Mouse (Mus musculus): ENCODE data around the gene Ctsd. TPM values are rescaled to one million over a fixed set of nuclear protein-coding genes. Genes with fewer than 3 reads are reported as not detected.

Ctsd gene
- polyA plus RNA-seq (2015; fragmentation: Nextera tagmentation; extraction: Ambion mirVana) = 302 and 328 TPM in 2 replicates

DNA sequence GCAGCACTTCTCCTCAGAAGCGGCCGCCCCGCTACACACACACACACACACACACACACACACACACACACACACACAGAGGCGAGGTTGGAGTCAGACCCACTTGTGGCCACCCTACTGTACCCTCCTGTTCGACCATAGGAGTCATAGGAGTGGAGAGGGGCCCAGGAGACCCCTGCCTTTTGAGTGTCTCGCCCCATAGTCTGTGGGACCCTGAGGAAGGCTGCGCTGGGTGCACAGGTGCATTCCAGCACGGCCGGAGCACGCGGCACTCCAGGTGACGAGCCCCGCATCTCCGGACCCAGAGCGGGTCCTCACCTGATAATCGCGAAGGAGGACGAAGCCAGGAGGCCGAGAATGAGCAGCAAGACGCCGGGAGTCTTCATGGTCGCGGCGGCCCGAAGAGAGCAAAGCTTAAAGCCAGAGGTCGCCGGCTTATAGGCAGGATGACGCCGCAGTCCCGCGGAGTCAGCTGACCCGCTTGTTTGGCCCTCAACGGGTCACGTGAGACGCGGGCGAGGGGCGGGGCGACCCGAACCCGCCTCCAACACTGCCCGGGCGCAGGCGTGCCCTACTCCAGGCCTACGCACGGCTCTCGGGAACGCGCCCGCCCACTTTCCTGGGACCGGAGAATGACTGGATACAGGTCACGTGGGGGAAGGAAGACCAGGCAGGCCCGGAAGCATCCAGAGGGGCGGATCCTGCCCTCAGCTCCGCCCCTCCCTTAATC lies at the start of gene Ctsd:
Gene Ctsd (minus strand): TSS at position 620 of the 730 bp plus-strand sequence.
- ATAC-seq (ENCODE audit: low read depth) = peak; percentile 98
- Histone ChIP-seq H3K27ac (ENCODE audit: low read length) (peak within 1 kb of the TSS; percentile 72), H3K9me3 (ENCODE audit: control insufficient read depth, low read length) (no peaks in the 10 kb centered on the region), H3K36me3 (ENCODE audit: control insufficient read depth, insufficient read depth, low read length) (peaks cover 6% of the 10 kb centered on the region), H3K4me2 (ENCODE audit: low read depth, low read length) (peak within 1 kb of the TSS; percentile 93), H3K9ac (ENCODE audit: low read length) (peak within 1 kb of the TSS; percentile 89), H3K27me3 (ENCODE audit: control insufficient read depth, insufficient read depth, low read depth, low read length) (no peaks in the 10 kb centered on the region), H3K4me1 (replicated peaks; ENCODE audit: control insufficient read depth, insufficient read depth, low read length) (peaks cover 16% of the 10 kb centered on the region), H3K4me3 (ENCODE audit: low read length) (peak within 1 kb of the TSS; percentile 81)
- WGBS = under 1% methylated on average over 55 of the region's 55 CpGs

DNA sequence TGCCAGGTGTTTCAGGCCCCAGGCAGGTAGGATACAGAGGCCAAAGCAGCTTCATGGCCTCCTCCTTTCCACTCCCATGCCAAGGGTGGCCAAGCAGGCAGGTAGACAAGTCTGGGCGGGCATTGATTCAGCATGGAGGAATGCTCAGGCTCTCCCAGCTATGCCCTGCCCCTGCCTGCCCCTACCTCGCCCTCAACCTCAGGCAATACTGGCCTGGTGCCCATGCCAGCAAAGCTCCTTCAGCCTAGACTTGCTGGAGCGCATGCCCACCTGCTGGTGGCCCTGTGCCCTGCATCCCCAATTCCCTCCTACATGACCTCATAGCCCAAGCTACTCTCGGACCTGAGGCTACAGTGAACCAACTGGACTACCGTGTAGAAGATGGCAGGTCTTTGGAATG lies 49.5 kb upstream of the Ctsd start:
- Histone ChIP-seq H3K9me3 (ENCODE audit: control insufficient read depth, low read length) (no peaks in the 10 kb centered on the region), H3K4me2 (ENCODE audit: low read depth, low read length) (no peak overlapping the region), H3K4me1 (replicated peaks; ENCODE audit: control insufficient read depth, insufficient read depth, low read length) (peaks cover 32% of the 10 kb centered on the region), H3K36me3 (ENCODE audit: control insufficient read depth, insufficient read depth, low read length) (no peaks in the 10 kb centered on the region), H3K27ac (ENCODE audit: low read length) (0 out of 2 replicates have a peak overlapping the region, but pooled peaks have one; percentile 27), H3K4me3 (ENCODE audit: low read length) (no peak overlapping the region), H3K27me3 (ENCODE audit: control insufficient read depth, insufficient read depth, low read depth, low read length) (no peaks in the 10 kb centered on the region), H3K9ac (ENCODE audit: low read length) (no peak overlapping the region)
- 70% methylated on average over 5 of the region's 5 CpGs for WGBS
- peak; percentile 39 for ATAC-seq (ENCODE audit: low read depth)

GRCm38 (mm10) chr7:142435524-142435923 lies 47.7 kb upstream of the Ctsd start:
- Histone ChIP-seq H3K27me3 (ENCODE audit: control insufficient read depth, insufficient read depth, low read depth, low read length) (no peaks in the 10 kb centered on the region), H3K36me3 (ENCODE audit: control insufficient read depth, insufficient read depth, low read length) (no peaks in the 10 kb centered on the region), H3K4me2 (ENCODE audit: low read depth, low read length) (no peak overlapping the region), H3K9me3 (ENCODE audit: control insufficient read depth, low read length) (no peaks in the 10 kb centered on the region), H3K4me1 (replicated peaks; ENCODE audit: control insufficient read depth, insufficient read depth, low read length) (peaks cover 39% of the 10 kb centered on the region), H3K9ac (ENCODE audit: low read length) (no peak overlapping the region), H3K4me3 (ENCODE audit: low read length) (no peak overlapping the region), H3K27ac (ENCODE audit: low read length) (peak overlapping the region; percentile 6; the same call in 1 of the 2 replicates)
- no peak for ATAC-seq (ENCODE audit: low read depth)
- 18% methylated on average over 4 of the region's 4 CpGs for WGBS

DNA sequence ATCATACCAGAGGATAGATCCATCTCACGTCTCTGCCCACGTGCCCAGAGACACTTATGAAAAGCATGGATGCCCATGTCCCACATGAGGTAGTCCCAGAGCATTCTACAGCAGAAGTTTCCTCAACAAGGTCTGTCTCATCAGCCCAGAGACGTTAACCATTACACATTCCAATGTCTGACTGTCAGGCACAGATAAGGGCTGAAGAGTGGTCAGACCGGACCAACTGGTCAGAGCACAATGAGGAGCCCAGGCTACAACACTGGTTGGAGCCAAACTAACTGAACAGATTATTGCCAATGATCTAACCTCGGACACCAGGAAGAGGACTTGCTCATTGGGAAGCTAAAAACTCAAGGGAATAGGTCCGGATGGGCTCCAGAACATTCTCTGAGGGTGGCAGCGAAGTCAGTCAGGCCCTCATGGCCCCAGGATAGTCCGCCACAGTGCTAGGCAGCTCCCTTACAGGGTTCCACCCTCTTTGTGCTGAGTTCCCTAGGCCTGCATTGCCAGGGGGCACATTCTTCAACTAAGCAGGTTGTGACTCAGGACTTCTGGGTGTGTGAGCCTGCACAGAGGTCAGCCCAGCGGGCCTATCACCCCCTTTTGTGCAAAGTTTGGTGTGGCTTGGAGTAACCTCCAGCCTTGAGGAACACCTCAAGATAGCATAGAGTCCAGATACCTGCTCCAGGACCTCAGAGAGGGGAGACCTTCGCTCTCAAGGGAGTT lies 46.5 kb upstream of the Ctsd start, which contains the start of gene Syt8:
Gene Syt8 (plus strand): TSS at position 714 of the 729 bp plus-strand sequence.
- no peak for ATAC-seq (ENCODE audit: low read depth)
- Histone ChIP-seq H3K4me3 (ENCODE audit: low read length) (no peak within 1 kb of the TSS), H3K27me3 (ENCODE audit: control insufficient read depth, insufficient read depth, low read depth, low read length) (no peaks in the 10 kb centered on the region), H3K36me3 (ENCODE audit: control insufficient read depth, insufficient read depth, low read length) (no peaks in the 10 kb centered on the region), H3K9ac (ENCODE audit: low read length) (peak within 1 kb of the TSS; percentile 59), H3K4me1 (replicated peaks; ENCODE audit: control insufficient read depth, insufficient read depth, low read length) (peaks cover 46% of the 10 kb centered on the region), H3K4me2 (ENCODE audit: low read depth, low read length) (0 out of 2 replicates have a peak within 1 kb of the TSS, but pooled peaks have one; percentile 7), H3K9me3 (ENCODE audit: control insufficient read depth, low read length) (no peaks in the 10 kb centered on the region), H3K27ac (ENCODE audit: low read length) (peak within 1 kb of the TSS; percentile 86)
- 60% methylated on average over 10 of the region's 10 CpGs for WGBS

- 11% methylated on average over 19 of the region's 19 CpGs for WGBS
- no peak for ATAC-seq (ENCODE audit: low read depth)
- H3K27me3 ChIP-seq (ENCODE audit: control insufficient read depth, insufficient read depth, low read depth, low read length) = no peaks in the 10 kb centered on the region
- H3K4me1 ChIP-seq (replicated peaks; ENCODE audit: control insufficient read depth, insufficient read depth, low read length) = peaks cover 52% of the 10 kb centered on the region
- H3K36me3 ChIP-seq (ENCODE audit: control insufficient read depth, insufficient read depth, low read length) = no peaks in the 10 kb centered on the region
- H3K9me3 ChIP-seq (ENCODE audit: control insufficient read depth, low read length) = no peaks in the 10 kb centered on the region
- H3K9ac ChIP-seq (ENCODE audit: low read length) = peak overlapping the region; percentile 59
- no peak overlapping the region for H3K4me3 ChIP-seq (ENCODE audit: low read length)
- H3K4me2 ChIP-seq (ENCODE audit: low read depth, low read length) = 0 out of 2 replicates have a peak overlapping the region, but pooled peaks have one; percentile 7
- H3K27ac ChIP-seq (ENCODE audit: low read length) = peak overlapping the region; percentile 86
Measured at GRCm38 (mm10) chr7:142433623-142434022, 45.8 kb upstream of the Ctsd start.

- H3K4me3 ChIP-seq (ENCODE audit: low read length) = no peak overlapping the region
- H3K27ac ChIP-seq (ENCODE audit: low read length) = peak overlapping the region; percentile 96
Measured at GRCm38 (mm10) chr7:142431106-142431505, 43.3 kb upstream of the Ctsd start.

DNA sequence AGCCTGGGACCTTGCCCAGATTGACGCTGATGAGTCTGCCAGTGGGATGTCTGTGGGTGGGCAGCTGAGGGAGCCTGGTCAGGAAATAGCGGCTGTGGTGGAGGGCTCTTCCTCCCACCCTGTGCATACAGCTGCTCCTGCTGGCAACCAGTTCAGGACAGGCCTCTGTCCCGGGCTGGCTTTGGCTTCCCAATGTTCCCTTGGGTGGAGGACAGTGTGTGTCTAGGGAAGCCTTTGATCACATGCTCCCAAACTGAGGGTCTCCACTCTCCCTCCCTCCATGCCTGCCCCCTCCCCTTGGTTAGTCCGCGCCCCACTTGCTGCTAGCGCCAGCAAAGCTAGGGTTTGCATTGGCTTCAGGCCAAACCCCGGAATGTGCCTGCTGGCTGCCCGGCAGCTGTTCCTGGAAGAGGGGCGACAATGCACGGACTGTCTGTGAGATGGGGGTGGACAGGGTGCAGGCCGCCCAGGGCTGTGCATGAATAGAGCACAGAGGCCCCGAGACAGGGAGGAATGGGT lies 42.4 kb upstream of the Ctsd start:
- H3K27me3 ChIP-seq (ENCODE audit: control insufficient read depth, insufficient read depth, low read depth, low read length) = no peaks in the 10 kb centered on the region
- 10% methylated on average over 12 of the region's 12 CpGs for WGBS
- no peaks in the 10 kb centered on the region for H3K9me3 ChIP-seq (ENCODE audit: control insufficient read depth, low read length)
- H3K36me3 ChIP-seq (ENCODE audit: control insufficient read depth, insufficient read depth, low read length) = no peaks in the 10 kb centered on the region
- H3K27ac ChIP-seq (ENCODE audit: low read length) = peak overlapping the region; percentile 96
- peak overlapping the region; percentile 47 for H3K9ac ChIP-seq (ENCODE audit: low read length)
- H3K4me3 ChIP-seq (ENCODE audit: low read length) = no peak overlapping the region
- H3K4me1 ChIP-seq (replicated peaks; ENCODE audit: control insufficient read depth, insufficient read depth, low read length) = peaks cover 52% of the 10 kb centered on the region
- peak; percentile 90 for ATAC-seq (ENCODE audit: low read depth)
- peak overlapping the region; percentile 0; the same call in 1 of the 2 replicates for H3K4me2 ChIP-seq (ENCODE audit: low read depth, low read length)

More at GRCm38 (mm10) chr7:142431106-142431505, 43.3 kb upstream of the Ctsd start:
- 47% methylated on average over 14 of the region's 14 CpGs for WGBS
- Histone ChIP-seq H3K4me2 (ENCODE audit: low read depth, low read length) (0 out of 2 replicates have a peak overlapping the region, but pooled peaks have one; percentile 0), H3K36me3 (ENCODE audit: control insufficient read depth, insufficient read depth, low read length) (no peaks in the 10 kb centered on the region), H3K4me1 (replicated peaks; ENCODE audit: control insufficient read depth, insufficient read depth, low read length) (peaks cover 52% of the 10 kb centered on the region), H3K9ac (ENCODE audit: low read length) (peak overlapping the region; percentile 47; the same call in 1 of the 2 replicates), H3K9me3 (ENCODE audit: control insufficient read depth, low read length) (no peaks in the 10 kb centered on the region), H3K27me3 (ENCODE audit: control insufficient read depth, insufficient read depth, low read depth, low read length) (no peaks in the 10 kb centered on the region)
- peak; percentile 79 for ATAC-seq (ENCODE audit: low read depth)

DNA sequence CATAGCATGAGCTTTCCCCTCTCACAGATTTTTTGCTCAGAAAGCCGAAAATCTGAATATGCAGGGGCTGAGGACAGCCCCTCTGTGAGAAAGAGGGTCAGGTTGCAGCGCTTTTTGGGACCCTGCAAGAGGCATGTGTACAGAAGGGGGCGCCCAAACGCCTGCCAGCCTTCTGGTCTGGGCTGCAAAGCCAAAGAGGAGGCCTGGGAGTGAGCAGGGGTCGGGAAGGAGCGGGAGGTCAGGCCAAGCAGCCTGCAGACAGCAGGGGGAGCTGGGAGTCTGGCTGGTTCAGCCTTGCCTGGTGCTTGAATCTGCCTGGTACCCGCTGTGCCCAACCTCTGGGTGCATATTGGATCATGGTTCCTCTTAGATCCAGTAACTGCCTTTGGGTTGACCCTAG lies 40.4 kb upstream of the Ctsd start:
- no peak for ATAC-seq (ENCODE audit: low read depth)
- WGBS = 14% methylated on average over 7 of the region's 7 CpGs
- Histone ChIP-seq H3K36me3 (ENCODE audit: control insufficient read depth, insufficient read depth, low read length) (no peaks in the 10 kb centered on the region), H3K4me1 (replicated peaks; ENCODE audit: control insufficient read depth, insufficient read depth, low read length) (peaks cover 35% of the 10 kb centered on the region), H3K4me2 (ENCODE audit: low read depth, low read length) (no peak overlapping the region), H3K27ac (ENCODE audit: low read length) (no peak overlapping the region), H3K27me3 (ENCODE audit: control insufficient read depth, insufficient read depth, low read depth, low read length) (no peaks in the 10 kb centered on the region), H3K4me3 (ENCODE audit: low read length) (no peak overlapping the region), H3K9me3 (ENCODE audit: control insufficient read depth, low read length) (peaks cover 4% of the 10 kb centered on the region; the same call in 1 of the 2 replicates), H3K9ac (ENCODE audit: low read length) (no peak overlapping the region)
